Mouse (Mus musculus): ENCODE results near the gene Txndc17.

- TF ChIP-seq GATA1 (IDR thresholded peaks at IDR 0.05; ENCODE audit: borderline replicate concordance, low read length): no peak
- no peak for TF ChIP-seq FLI1 (IDR thresholded peaks at IDR 0.05; ENCODE audit: low read length)
Observed at GRCm38 (mm10) chr11:72205256-72205655, 2.1 kb upstream of the Txndc17 start.

Measured in megakaryocyte, embryonic 14.5 days (primary cell).